In genomic region chr11:19007068-19007467, GRCm38 (mm10) we compare ENCODE assay signal across 9 mouse cellular contexts. TPM values are rescaled to one million over a fixed set of nuclear protein-coding genes. Genes with fewer than 3 reads are reported as not detected.
A peak's percentile ranks its signal among the peaks of the same experiment; 100 is the strongest.
DNase-seq lines count a peak whose midpoint lies in the region; ATAC-seq lines count a peak whose summit lies in the region.
"Had no signal": no experiment of that assay in that cellular context is flagged by ENCODE, and none has a peak within 500 bp of the region (broad histone marks: within the 10 kb centered on the region; RNA-seq: fewer than 3 reads in every experiment).

No protein-coding gene starts in this region.

- H3K9me3 ChIP-seq in kidney, embryonic 15.5 days (replicated peaks) = no peaks in the 10 kb centered on the region
- no peaks in the 10 kb centered on the region for H3K9me3 ChIP-seq in heart, embryonic 16.5 days (replicated peaks; ENCODE audit: control insufficient read depth, low read length)
- H3K9me3 ChIP-seq in midbrain, embryonic 13.5 days = no peaks in the 10 kb centered on the region
- H3K9me3 ChIP-seq: limb, embryonic 13.5 days had no signal

- 47% methylated on average over 5 of the region's 5 CpGs for WGBS in kidney, embryonic 15.5 days
- 44% methylated on average over 5 of the region's 5 CpGs for WGBS in heart, embryonic 16.5 days
- 42% methylated on average over 5 of the region's 5 CpGs for WGBS in midbrain, embryonic 13.5 days

- no peak for ATAC-seq in kidney, embryonic 15.5 days (replicated peaks; ENCODE audit: low FRiP score)
- no peak for ATAC-seq in heart, embryonic 16.5 days (replicated peaks; ENCODE audit: extremely low read depth, insufficient read depth, low FRiP score)
- no peak for ATAC-seq in midbrain, embryonic 13.5 days

- peak overlapping the region; percentile 76 for H3K4me2 ChIP-seq in kidney, embryonic 15.5 days
- peak overlapping the region; percentile 68 for H3K4me2 ChIP-seq in heart, embryonic 16.5 days (ENCODE audit: low read depth, low read length)
- peak overlapping the region; percentile 59; the same call in 1 of the 2 replicates for H3K4me2 ChIP-seq in midbrain, embryonic 13.5 days (replicated peaks)

- no peak for DNase-seq in kidney, adult 9 months
- DNase-seq in Muller cell, postnatal 12 days (ENCODE audit: inconsistent ontology term) = peak; percentile 36
- no peak for DNase-seq in testis, postnatal 14 days (ENCODE audit: low spot score)
- no peak for DNase-seq in spleen, adult 12 weeks (ENCODE audit: low spot score)
- DNase-seq: right cerebral cortex, postnatal 25 days had no signal

- H3K9ac ChIP-seq in kidney, embryonic 15.5 days = peak overlapping the region; percentile 44; the same call in 1 of the 2 replicates
- peak overlapping the region; percentile 77 for H3K9ac ChIP-seq in heart, embryonic 16.5 days (ENCODE audit: low read length)
- no peak overlapping the region for H3K9ac ChIP-seq in midbrain, embryonic 13.5 days (replicated peaks)

- peaks cover 12% of the 10 kb centered on the region for H3K36me3 ChIP-seq in kidney, embryonic 15.5 days
- H3K36me3 ChIP-seq in heart, embryonic 16.5 days (ENCODE audit: control insufficient read depth, insufficient read depth) = no peaks in the 10 kb centered on the region
- H3K36me3 ChIP-seq in midbrain, embryonic 13.5 days = no peaks in the 10 kb centered on the region
- H3K36me3 ChIP-seq: limb, embryonic 13.5 days had no signal

- peaks cover 30% of the 10 kb centered on the region; the same call in 1 of the 2 replicates for H3K27me3 ChIP-seq in kidney, embryonic 15.5 days
- H3K27me3 ChIP-seq in heart, embryonic 16.5 days (ENCODE audit: control insufficient read depth, insufficient read depth, low read length) = no peaks in the 10 kb centered on the region
- H3K27me3 ChIP-seq in midbrain, embryonic 13.5 days = peaks cover 47% of the 10 kb centered on the region

- H3K4me1 ChIP-seq in kidney, embryonic 15.5 days = peaks cover 46% of the 10 kb centered on the region
- H3K4me1 ChIP-seq in heart, embryonic 16.5 days (ENCODE audit: control insufficient read depth, insufficient read depth, low read length) = peaks cover 33% of the 10 kb centered on the region
- H3K4me1 ChIP-seq in midbrain, embryonic 13.5 days (replicated peaks) = peaks cover 55% of the 10 kb centered on the region

- H3K4me3 ChIP-seq in kidney, embryonic 15.5 days (replicated peaks) = peak overlapping the region; percentile 59; the same call in 1 of the 2 replicates
- peak overlapping the region; percentile 39; the same call in 1 of the 2 replicates for H3K4me3 ChIP-seq in heart, embryonic 16.5 days (ENCODE audit: low read length)
- H3K4me3 ChIP-seq in midbrain, embryonic 13.5 days (replicated peaks) = no peak overlapping the region

- H3K27ac ChIP-seq in kidney, embryonic 15.5 days = peak overlapping the region; percentile 85
- peak overlapping the region; percentile 85 for H3K27ac ChIP-seq in heart, embryonic 16.5 days (ENCODE audit: low read length)
- H3K27ac ChIP-seq in midbrain, embryonic 13.5 days = 0 out of 2 replicates have a peak overlapping the region, but pooled peaks have one; percentile 47
- H3K27ac ChIP-seq: limb, embryonic 13.5 days had no signal

RNA-seq across cellular contexts. Expression of gene Meis1, which starts 11.7 kb away (rescaled TPM):
- 118 and 130 TPM in 2 replicates for polyA plus RNA-seq in kidney, embryonic 15.5 days (2015; fragmentation: Nextera tagmentation; extraction: Ambion mirVana)
- 59.8 and 61.6 TPM in 2 replicates for polyA plus RNA-seq in heart, embryonic 16.5 days (2015; fragmentation: Nextera tagmentation; extraction: Ambion mirVana)
- polyA plus RNA-seq in midbrain, embryonic 13.5 days (2015; fragmentation: Nextera tagmentation; extraction: Ambion mirVana) = 43.4 and 45.1 TPM in 2 replicates
